Mouse (Mus musculus): Measurements from ENCODE around the gene Kdm5a. TPM values are rescaled to one million over a fixed set of nuclear protein-coding genes. Genes with fewer than 3 reads are reported as not detected.
A peak's percentile ranks its signal among the peaks of the same experiment; 100 is the strongest.

Gene Kdm5a
- polyA plus RNA-seq, 1 experiment from 2014 or later, result 15.9 TPM

DNA sequence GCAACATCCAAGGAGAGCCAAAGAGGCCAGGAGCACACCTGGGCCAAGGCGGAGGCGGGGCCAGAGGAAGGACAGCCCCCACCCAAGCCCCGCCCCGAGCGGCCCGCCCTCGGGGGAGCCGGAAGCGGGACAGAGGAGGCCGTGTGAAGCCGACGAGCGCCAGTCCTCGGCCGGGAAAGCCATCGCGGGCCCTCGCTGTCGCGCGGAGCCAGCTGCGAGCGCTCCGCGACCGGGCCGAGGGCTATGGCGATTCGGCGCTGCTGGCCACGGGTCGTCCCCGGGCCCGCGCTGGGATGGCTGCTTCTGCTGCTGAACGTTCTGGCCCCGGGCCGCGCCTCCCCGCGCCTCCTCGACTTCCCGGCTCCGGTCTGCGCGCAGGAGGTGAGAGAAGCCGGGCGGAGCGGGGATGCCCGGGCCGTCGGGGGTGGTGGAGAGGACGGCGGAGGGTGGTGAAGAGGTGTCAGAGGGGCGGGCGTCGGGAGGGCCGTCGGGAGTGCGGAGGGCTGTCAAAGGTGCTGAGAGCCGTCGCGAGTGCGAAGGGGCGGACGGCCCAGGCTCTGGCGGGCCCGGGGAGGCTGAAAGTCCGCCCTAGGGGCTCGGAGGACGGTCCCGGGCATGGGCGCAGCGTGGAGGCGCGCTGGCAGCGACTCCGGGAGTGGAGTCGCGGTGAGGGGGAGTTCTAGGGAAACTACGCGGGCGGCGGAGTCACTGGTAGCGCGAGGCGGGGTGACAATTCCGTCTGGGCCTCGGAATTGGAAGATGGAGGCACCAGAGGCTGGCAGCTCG lies 99.4 kb downstream of the Kdm5a start, which contains the start of gene Il17ra:
Il17ra (plus strand) TSS at position 162 of the 786 bp plus-strand sequence.
- Histone ChIP-seq H3K27ac (replicated peaks) (peak within 1 kb of the TSS; percentile 79), H3K36me3 (replicated peaks) (no peaks in the 10 kb centered on the region), H3K4me3 (replicated peaks) (peak within 1 kb of the TSS; percentile 83), H3K4me1 (replicated peaks) (peaks cover 55% of the 10 kb centered on the region), H3K27me3 (peaks cover 23% of the 10 kb centered on the region), H3K9me3 (replicated peaks) (no peaks in the 10 kb centered on the region), H3K4me2 (peak within 1 kb of the TSS; percentile 99), H3K9ac (peak within 1 kb of the TSS; percentile 83)
- peak; percentile 86 for ATAC-seq (ENCODE audit: insufficient read depth)
- WGBS (ENCODE audit: insufficient replicate concordance), result under 1% methylated on average over 90 of the region's 90 CpGs

DNA sequence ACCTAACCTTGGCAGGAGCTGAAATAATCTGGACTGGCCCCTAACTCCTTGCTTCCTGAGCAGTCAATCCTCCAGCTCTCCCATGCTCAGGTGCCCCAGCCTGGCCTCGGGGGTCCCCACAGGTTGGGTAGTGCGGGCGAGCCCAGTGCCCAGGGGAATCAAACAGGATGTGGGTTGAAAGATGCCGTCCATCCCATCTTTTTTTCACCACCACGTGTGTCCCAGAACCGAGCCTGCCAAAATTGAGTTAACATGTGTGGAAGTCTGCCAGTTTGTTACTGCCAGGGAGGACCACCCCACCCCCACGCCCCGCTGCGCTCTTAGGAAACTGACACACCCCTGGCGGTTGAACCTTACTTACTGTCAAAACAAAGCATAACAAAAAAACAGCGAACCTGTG lies 100.0 kb downstream of the Kdm5a start:
- Histone ChIP-seq H3K36me3 (replicated peaks) (no peaks in the 10 kb centered on the region), H3K9me3 (replicated peaks) (no peaks in the 10 kb centered on the region), H3K27me3 (peaks cover 23% of the 10 kb centered on the region), H3K4me3 (replicated peaks) (peak overlapping the region; percentile 83), H3K9ac (peak overlapping the region; percentile 83), H3K4me2 (peak overlapping the region; percentile 99), H3K27ac (replicated peaks) (peak overlapping the region; percentile 79), H3K4me1 (replicated peaks) (peaks cover 56% of the 10 kb centered on the region)
- ATAC-seq (ENCODE audit: insufficient read depth), result no peak
- 1% methylated on average over 11 of the region's 11 CpGs for WGBS (ENCODE audit: insufficient replicate concordance)

DNA sequence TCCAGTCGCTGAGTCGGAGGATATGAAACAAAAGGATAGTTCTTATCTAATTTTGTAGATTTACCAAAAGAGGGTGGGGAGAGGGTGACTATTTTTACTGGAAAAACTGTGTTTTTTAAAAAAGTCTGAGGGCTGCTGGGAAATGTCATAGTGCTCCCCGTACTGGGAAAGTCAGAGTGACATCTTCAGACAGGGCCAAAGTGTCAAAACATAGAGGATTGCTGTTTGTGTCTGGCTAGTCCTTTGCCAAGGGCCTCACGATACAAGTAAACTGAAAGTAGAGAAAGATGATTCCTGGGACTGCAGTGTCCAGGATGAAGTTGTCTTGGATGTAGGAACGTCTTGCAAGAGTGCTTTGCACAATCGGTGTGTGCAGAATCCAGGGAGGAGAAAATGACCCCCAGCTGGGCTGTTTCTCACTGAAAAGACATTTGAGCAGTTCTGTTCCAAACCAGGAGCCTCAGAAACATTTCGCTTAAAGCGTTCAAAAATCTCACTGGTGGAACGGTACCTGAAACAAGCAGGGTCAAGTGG lies 100.5 kb downstream of the Kdm5a start:
- H3K4me2 ChIP-seq, result peak overlapping the region; percentile 99
- WGBS (ENCODE audit: insufficient replicate concordance), result 32% methylated on average over 9 of the region's 9 CpGs
- no peaks in the 10 kb centered on the region for H3K36me3 ChIP-seq (replicated peaks)
- H3K27ac ChIP-seq (replicated peaks), result peak overlapping the region; percentile 79; the same call in 1 of the 2 replicates
- peak overlapping the region; percentile 83 for H3K9ac ChIP-seq
- H3K27me3 ChIP-seq, result peaks cover 23% of the 10 kb centered on the region
- peak overlapping the region; percentile 83 for H3K4me3 ChIP-seq (replicated peaks)
- ATAC-seq (ENCODE audit: insufficient read depth), result no peak
- H3K9me3 ChIP-seq (replicated peaks), result no peaks in the 10 kb centered on the region
- peaks cover 59% of the 10 kb centered on the region for H3K4me1 ChIP-seq (replicated peaks)

DNA sequence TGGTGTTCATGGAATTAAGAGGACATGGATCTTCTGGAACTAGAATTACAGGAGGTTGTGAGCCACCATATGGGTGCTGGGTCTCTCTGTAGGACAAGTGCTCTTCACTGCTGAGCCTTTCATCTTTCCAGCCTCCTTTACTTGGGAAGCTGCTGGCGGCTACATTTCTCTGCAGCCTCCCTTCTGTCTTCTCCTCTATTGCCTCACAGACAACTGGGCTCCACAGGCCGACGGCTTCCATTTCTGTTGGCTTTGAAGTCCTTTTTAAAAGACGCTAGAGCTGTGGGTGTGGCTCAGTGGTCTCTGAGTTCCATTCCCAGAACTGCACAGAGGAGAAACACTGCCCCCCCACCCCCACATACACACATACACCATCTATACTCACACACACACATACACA lies 101.5 kb downstream of the Kdm5a start:
- Histone ChIP-seq H3K4me2 (peak overlapping the region; percentile 32; the same call in 1 of the 2 replicates), H3K36me3 (replicated peaks) (no peaks in the 10 kb centered on the region), H3K4me3 (replicated peaks) (no peak overlapping the region), H3K9ac (0 out of 2 replicates have a peak overlapping the region, but pooled peaks have one; percentile 1), H3K27ac (replicated peaks) (peak overlapping the region; percentile 21; the same call in 1 of the 2 replicates), H3K9me3 (replicated peaks) (no peaks in the 10 kb centered on the region), H3K4me1 (replicated peaks) (peaks cover 69% of the 10 kb centered on the region), H3K27me3 (peaks cover 22% of the 10 kb centered on the region)
- 27% methylated on average over 4 of the region's 4 CpGs for WGBS (ENCODE audit: insufficient replicate concordance)
- no peak for ATAC-seq (ENCODE audit: insufficient read depth)

DNA sequence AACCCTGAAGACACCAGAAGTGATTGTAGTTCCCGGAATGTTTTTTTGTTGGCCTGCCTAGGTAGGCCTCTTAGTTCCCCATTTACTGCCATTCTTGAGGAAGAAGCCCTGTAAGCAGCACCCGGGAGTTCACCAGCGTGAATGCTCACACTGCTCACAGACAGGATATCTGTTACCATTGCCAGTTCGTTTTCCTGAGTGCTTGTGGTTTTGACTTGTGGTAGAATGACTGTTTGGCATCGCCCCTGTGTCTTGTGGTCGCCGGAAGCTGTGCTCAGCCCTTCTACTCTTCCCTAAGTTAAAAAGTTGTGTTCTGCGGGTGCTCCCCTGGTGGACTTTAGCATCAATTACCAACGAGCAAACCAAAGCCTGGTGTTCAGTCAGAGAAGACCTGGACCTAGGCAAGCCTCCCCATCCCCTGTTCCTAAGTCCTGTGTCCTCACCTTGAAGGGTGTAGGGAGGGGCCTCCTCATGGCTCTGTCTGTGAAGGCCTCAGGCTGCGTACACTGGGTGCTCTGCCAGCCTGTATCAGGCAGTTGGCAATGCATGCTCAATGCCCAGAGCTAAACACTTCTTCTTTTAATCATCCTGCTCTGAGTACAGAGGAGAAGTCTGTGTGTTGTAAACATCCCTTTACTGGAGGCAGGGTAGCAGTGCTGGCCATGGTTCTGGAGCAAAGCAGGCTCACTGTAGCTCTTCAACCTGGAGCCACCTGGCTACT lies 102.8 kb downstream of the Kdm5a start:
- Histone ChIP-seq H3K4me1 (replicated peaks) (peaks cover 73% of the 10 kb centered on the region), H3K27me3 (peaks cover 10% of the 10 kb centered on the region), H3K9me3 (replicated peaks) (no peaks in the 10 kb centered on the region), H3K4me3 (replicated peaks) (no peak overlapping the region), H3K36me3 (replicated peaks) (no peaks in the 10 kb centered on the region), H3K9ac (no peak overlapping the region), H3K4me2 (peak overlapping the region; percentile 27), H3K27ac (replicated peaks) (peak overlapping the region; percentile 58)
- WGBS (ENCODE audit: insufficient replicate concordance), result 15% methylated on average over 10 of the region's 10 CpGs
- ATAC-seq (ENCODE audit: insufficient read depth), result no peak

DNA sequence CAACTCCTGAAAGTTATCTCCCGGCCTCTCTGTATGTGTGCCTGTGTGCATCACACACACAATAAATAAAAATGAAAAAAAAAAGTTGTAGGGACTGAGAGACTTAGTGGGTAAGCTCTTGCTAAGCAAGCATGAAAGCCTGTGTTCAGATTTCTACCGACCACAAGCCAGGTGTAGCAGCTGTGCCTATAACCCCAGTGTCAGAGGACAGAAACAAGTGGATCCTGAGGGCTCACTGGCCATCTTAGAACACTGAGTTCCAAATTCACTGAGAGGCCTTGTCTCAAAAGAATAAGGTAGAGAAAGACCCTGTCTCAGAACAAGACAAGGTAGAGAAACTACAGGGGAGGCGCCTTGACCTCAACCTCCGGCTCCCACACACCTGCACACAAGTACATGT lies 104.3 kb downstream of the Kdm5a start:
- Histone ChIP-seq H3K36me3 (replicated peaks) (no peaks in the 10 kb centered on the region), H3K4me2 (no peak overlapping the region), H3K9ac (no peak overlapping the region), H3K9me3 (replicated peaks) (no peaks in the 10 kb centered on the region), H3K27me3 (no peaks in the 10 kb centered on the region), H3K4me1 (replicated peaks) (peaks cover 81% of the 10 kb centered on the region), H3K4me3 (replicated peaks) (no peak overlapping the region), H3K27ac (replicated peaks) (no peak overlapping the region)
- WGBS (ENCODE audit: insufficient replicate concordance), result 73% methylated on average over 4 of the region's 4 CpGs
- ATAC-seq (ENCODE audit: insufficient read depth), result no peak

DNA sequence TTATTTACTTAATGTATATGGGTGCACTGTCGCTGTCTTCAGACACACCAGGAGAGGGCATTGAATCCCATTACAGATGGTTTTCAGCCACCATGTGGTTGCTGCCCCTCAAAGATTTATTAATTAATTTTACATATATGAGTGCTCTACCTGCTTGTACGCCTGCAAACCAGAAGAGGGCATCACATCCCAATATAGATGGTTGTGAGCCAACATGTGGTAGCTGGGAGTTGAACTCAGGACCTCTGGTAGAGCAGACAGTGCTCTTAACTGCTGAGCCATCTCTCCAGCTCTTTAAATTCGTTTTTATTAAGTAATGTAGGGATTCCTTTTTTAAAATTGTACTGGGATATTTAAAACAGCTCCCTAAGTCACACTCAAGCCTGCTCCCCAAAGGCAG lies 105.3 kb downstream of the Kdm5a start:
- Histone ChIP-seq H3K27me3 (no peaks in the 10 kb centered on the region), H3K9me3 (replicated peaks) (no peaks in the 10 kb centered on the region), H3K4me1 (replicated peaks) (peaks cover 81% of the 10 kb centered on the region), H3K9ac (no peak overlapping the region), H3K4me3 (replicated peaks) (no peak overlapping the region), H3K36me3 (replicated peaks) (peaks cover 5% of the 10 kb centered on the region; the same call in 1 of the 2 replicates), H3K4me2 (no peak overlapping the region), H3K27ac (replicated peaks) (no peak overlapping the region)
- WGBS (ENCODE audit: insufficient replicate concordance), result 55% methylated on average over 3 of the region's 3 CpGs
- ATAC-seq (ENCODE audit: insufficient read depth), result no peak

DNA sequence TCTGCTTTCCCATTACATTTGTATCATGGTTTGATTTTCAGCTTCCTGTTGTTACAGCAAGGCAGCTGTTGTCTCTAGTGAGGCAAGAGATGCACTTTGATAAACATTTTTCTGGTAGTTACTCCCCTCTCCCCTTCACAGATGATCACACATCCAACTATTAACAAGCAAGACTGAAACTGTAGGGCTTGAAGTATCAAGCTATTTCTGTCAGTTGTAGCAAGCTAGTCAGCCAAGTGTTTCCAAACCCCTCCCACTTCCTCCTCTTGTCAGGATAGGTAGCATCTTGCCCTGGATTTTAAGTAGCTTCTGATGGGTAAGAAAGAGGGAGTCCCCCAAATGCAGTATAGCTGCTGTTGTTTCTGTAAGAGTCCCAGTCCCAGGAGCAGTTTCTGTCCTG lies 105.8 kb downstream of the Kdm5a start:
- Histone ChIP-seq H3K27ac (replicated peaks) (0 out of 2 replicates have a peak overlapping the region, but pooled peaks have one; percentile 26), H3K27me3 (no peaks in the 10 kb centered on the region)

DNA sequence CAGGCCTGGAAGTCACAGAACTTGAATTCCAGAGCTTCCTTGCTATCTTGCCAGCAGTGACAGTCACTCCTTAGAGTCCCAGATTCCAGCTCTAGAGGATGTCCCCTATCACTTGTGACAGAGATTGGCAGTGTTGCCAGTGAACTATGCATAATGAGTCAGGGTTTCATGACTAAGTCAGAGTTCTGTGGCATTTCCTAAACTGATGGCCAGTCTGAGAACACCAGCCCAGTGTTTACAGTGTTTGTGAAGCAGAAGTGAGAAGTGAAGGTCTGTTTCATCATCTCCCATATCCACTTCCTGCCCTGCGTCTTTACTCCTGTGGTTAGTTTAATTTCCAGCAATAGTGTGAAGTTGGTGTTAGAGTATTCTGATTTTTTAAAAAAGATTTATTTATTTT lies 106.7 kb downstream of the Kdm5a start:
- H3K4me3 ChIP-seq (replicated peaks), result no peak overlapping the region
- peaks cover 77% of the 10 kb centered on the region for H3K4me1 ChIP-seq (replicated peaks)
- H3K36me3 ChIP-seq (replicated peaks), result peaks cover 17% of the 10 kb centered on the region
- WGBS (ENCODE audit: insufficient replicate concordance), result 33% methylated on average over 1 of the region's 1 CpGs
- no peaks in the 10 kb centered on the region for H3K27me3 ChIP-seq
- ATAC-seq (ENCODE audit: insufficient read depth), result no peak
- H3K9ac ChIP-seq, result no peak overlapping the region
- H3K9me3 ChIP-seq (replicated peaks), result no peaks in the 10 kb centered on the region
- H3K27ac ChIP-seq (replicated peaks), result 0 out of 2 replicates have a peak overlapping the region, but pooled peaks have one; percentile 26
- no peak overlapping the region for H3K4me2 ChIP-seq

More for the DNA sequence above, 105.8 kb downstream of the Kdm5a start:
- H3K4me1 ChIP-seq (replicated peaks), result peaks cover 80% of the 10 kb centered on the region
- no peak overlapping the region for H3K9ac ChIP-seq
- ATAC-seq (ENCODE audit: insufficient read depth), result no peak
- H3K4me2 ChIP-seq, result no peak overlapping the region; the same call in 1 of the 2 replicates
- no peak overlapping the region for H3K4me3 ChIP-seq (replicated peaks)
- no peaks in the 10 kb centered on the region for H3K9me3 ChIP-seq (replicated peaks)
- peaks cover 8% of the 10 kb centered on the region for H3K36me3 ChIP-seq (replicated peaks)

DNA sequence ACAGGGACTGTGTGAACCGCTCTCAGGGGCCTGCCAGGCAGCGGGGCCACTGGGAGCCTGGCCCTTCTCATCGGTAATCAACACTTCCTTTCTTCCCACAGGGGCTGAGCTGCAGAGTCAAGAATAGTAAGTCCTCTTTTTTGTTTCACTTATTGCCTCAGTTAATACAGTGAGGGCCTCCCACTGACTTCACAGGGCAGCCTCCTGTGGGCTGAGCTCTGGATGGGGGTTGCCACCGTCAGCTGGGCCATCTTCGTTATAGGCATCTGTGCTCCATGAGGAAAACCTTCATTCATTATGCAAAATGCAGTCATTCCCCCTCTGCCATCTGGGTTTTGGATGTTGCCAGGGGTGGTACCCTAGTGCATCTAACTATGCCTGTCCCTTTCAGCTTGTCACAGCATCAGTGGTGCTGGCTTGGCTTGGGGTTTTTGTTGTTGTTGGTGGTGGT lies 108.1 kb downstream of the Kdm5a start:
- WGBS (ENCODE audit: insufficient replicate concordance), result 28% methylated on average over 5 of the region's 5 CpGs
- no peaks in the 10 kb centered on the region for H3K27me3 ChIP-seq
- ATAC-seq (ENCODE audit: insufficient read depth), result no peak
- no peak overlapping the region for H3K9ac ChIP-seq
- peak overlapping the region; percentile 6 for H3K4me2 ChIP-seq
- H3K9me3 ChIP-seq (replicated peaks), result no peaks in the 10 kb centered on the region
- 0 out of 2 replicates have a peak overlapping the region, but pooled peaks have one; percentile 2 for H3K4me3 ChIP-seq (replicated peaks)
- H3K27ac ChIP-seq (replicated peaks), result peak overlapping the region; percentile 51
- H3K36me3 ChIP-seq (replicated peaks), result peaks cover 28% of the 10 kb centered on the region
- H3K4me1 ChIP-seq (replicated peaks), result peaks cover 70% of the 10 kb centered on the region
